Mouse (Mus musculus) lung, postnatal 14 days (tissue): ENCODE measurements at regions not wholly inside any gene's neighbourhood (a gene's known extent, or its start where the extent isn't known, plus 50 kb on each side); places are given as distances from the start of the nearest gene placed in this dataset.

Source experiments
- DNase-seq: peaks from one replicate; pipeline ENCODE4 v3.0.0; 2021

DNA sequence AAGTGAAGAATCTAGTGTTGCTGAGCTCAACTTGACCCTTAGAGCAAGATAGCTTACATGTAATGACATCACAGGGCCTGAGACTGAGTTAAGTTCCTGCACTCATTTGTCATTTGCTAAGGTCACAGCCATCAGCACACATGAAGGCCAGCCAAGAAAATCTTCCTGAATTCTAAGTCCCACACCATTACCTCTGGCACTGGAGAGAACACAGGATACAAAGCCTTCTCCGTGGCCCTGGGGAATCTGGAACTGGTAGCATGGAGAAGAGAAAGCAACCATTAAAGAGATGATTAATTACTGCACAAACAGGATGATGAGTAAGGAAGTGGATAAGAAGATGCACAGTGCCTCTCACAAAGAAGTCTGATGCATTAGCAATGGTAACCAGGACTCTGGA lies 232.0 kb downstream of the Wdr72 start:
- DNase-seq = no peak

DNA sequence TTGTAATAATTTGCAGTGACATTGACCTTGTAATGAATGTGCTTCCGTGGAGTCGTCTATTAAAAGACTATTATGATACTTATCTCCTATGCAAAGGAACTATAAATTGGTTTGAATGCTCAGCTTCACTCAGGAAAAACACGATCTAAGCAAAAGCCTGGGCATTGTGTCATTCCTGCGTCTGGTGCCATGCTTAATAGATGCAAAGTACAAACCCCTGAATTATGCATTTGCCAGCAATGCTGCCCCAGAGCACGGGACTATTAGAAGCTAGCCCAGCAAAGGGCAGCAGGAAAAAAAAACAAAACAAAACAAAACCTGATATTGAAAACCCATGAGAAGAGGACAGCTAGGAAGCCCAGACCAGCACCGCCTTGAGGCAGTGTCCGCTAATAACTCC lies 234.9 kb downstream of the Wdr72 start:
- DNase-seq = no peak

DNA sequence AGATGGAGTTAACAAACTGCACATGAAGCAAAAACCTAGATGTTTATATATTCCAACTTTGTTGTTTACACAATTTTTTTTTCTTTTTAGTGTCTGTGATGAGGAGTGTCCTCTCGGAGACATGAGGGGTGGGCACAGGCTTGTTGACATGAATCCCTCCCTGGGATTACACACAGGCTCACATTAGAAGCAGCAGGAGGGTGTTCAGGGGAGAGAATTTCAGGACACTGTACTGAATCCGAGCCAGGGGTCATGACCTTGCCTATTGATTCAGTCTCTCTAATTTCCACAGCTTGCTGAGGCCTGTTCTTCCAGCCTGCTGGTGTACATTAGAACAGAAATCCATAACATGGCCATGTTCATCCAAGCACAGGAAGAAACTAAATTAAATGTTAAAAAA lies 238.6 kb downstream of the Wdr72 start:
- peak; percentile 8 for DNase-seq

DNA sequence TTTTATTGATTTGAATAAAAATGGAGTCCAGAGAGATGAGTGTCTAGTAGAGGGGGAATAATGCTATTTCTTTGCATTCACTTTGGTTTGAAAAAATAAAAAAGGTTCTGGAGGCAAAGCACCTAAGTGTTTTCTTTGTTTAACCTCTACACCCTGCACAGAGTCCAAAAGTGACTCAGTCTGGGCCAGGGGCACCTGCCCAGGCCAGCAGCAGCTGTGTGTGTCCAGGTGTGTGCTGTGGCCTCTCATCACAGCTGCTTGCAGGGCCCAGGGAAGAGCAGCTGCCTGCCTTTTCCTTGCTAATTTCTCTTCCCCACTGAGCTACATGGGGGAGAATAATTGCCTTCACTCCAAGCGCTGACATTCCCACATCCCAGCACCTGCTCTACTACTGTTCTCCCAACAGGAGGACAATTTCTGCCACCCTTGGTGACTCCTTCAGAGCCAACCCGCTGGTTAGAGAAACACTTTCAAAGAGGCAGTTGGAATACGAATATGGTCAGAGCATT lies 255.8 kb downstream of the Wdr72 start:
- DNase-seq = no peak

DNA sequence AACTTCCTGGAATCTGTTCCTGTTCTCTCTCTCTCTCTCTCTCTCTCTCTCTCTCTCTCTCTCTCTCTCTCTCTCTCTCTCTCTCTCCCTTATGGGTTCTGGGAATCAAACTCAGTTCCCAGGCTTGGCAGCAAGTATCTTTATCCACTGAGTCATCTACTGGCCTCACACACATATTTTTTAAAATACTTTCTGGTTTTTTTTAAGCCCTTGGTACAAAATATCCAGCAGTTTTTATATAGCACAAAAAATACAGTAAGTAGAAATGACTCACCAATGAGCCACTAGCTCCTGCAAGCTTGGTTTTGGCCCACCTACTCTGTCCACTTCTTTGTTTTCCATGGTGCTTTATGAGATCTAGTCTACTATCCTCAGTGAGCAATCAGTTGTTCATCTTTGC lies 266.0 kb downstream of the Wdr72 start:
- DNase-seq = no peak

DNA sequence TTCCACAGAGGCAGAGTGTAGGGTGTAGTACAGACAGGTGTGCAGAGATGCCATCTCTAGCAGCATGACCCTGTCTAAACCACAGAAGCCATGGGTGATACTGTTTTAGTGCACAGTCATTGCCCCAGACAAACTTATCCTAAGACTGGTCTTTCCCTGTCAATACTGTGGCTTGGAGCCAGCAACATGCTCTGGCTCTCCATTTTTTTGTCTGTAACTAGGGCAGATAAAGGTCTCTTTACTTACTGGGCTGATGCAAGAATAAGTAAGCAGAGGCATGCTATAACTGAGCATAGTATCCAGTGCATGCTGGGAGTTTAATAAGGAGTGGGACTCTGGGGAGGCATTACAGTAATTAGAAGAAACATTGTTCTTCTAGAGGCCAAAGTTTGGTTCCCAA lies 267.0 kb downstream of the Wdr72 start:
- DNase-seq = no peak

DNA sequence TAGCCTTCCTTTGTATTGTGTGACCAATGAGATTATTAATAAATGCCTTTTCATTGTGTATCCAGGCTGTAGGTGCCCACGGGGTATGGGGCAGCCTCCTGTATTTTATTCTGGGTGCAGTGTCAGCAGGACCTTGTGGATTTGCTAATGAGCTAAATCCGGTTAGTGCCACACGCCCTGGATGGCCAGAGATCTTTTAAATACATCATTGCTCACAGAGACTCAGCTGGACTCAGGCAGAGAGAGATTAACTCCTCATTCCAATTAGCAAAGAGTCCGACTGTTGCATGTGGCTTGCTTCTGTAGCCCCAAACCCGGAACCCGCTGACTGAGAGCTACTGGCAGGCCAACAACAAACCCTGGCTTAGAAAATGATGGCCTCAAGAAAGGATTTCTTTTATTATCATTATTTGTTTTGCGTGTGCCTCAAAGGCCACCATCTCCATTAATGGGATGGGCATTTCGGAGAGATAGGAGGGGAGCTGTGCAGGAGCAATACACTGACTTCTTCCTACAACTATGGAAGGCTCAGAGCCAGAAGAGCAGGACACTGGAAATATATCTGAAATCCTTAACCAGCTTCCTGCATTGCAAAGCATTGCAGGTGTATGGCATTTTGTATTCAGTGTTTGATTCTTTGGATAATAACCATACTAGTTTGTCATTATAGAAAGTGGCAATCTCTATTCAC lies 274.2 kb downstream of the Wdr72 start:
- no peak for DNase-seq

DNA sequence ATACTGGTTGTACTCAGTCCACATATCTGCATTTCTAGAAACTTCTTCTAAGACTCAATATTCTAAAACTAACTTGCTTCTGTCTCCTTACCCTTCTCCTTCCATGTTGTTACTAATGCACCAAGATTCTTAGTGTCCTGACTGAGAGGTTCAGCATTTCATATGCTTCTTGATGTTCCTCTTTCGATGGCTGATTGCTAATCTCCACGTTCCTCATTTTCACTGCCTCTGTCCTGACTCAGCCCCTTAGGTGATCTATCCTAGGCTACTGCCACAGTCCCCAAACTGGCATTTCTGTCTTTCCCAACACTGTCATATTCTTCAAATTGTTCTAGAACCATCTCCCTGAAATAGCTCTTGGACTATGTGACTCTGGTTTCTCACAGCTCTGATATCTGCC lies 315.4 kb downstream of the Wdr72 start:
- DNase-seq = no peak

DNA sequence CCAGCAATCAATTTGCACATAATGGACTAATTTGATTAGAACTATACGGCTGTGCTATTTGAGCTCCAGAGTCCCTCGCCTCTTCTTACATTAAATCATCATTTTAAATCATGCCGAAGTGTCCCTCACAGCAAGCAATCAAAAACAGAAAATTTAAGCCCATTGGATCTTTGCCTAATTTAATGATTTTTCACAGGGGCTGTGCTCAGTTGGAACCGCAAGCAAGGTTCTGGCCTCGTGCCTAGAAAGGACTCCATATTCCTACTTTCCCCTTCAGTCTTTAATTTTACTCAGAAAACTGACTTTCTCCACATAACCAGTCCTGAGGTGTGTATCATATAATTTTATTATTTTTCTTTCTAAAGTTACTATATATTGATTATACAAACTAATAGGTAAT lies 339.8 kb downstream of the Wdr72 start:
- DNase-seq = no peak

DNA sequence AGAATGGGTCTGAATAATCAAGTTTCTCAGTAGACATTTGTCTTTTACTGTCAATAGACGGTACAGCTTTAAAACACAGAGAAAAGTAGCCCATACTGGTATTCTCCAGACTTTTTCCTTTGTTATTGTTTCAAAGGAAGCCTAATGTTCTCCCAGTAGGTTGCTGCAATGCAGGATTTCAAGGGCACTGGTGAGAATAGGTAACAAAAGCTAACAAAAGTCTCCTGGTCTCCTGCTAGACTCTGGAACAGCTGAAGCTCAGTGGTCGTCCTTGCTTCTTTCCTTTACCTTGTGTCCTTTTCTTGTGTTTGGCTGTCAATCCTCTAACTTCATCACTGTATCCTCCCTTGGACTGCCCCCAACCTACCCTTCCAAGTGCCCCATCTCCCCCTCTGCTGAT lies 350.9 kb downstream of the Wdr72 start:
- DNase-seq = no peak

DNA sequence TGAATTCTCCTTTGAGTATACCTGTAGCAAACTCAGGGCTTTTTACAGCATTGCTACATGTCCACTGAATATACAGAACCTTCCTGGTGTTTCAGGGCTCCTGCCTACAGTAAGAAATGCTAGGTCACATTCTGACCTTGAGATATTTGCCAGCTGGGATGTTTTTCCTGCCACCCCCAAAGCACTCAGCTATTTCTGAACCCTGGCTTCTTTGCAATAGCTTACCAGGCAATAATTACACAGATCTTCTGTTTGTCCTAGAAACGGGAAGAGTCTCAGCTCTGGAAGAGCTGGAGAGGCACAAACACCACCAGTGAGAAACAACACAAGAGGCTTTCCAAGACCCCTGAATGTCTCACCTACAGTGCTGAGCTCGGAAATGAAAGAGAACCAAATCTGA lies 366.7 kb downstream of the Wdr72 start:
- DNase-seq = peak; percentile 25

DNA sequence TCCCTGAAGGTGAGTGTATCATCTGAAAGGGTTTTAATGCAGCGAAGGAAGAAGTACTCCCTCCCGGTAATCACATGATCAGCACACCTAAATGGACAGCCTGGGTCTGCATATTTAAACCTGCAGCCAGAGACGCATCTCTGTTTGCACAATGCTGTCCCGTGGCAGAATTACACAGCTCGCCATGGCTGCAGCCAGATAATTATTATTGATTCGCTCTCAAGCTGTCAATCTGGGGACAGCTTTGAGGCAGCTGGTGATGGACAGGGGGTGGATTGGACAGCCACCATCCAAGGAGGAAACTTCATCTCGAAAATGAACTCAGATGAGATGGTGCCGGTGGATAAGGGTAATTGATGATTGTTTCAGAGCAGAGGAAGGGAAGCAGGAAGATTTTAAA lies 369.1 kb downstream of the Wdr72 start:
- no peak for DNase-seq

DNA sequence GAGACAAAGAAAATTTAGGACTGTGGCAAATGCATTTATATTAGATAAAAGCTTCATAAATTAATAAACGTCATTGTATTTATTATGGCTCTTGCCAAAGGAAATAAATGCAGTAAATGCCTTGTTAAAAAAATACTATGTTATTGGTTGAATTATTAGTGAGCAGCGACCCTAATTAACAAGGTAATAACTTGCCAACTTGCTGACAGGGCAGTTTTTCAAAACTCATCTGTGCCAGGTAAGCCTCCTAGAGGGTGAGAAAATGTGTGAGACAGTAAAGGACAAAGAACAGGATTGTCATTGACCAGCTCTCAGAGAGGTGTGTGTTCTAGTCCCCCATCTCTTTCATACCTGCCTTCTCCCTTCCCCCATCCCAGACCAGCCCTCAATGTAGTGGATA lies 347.8 kb upstream of the Onecut1 start:
- DNase-seq = no peak

DNA sequence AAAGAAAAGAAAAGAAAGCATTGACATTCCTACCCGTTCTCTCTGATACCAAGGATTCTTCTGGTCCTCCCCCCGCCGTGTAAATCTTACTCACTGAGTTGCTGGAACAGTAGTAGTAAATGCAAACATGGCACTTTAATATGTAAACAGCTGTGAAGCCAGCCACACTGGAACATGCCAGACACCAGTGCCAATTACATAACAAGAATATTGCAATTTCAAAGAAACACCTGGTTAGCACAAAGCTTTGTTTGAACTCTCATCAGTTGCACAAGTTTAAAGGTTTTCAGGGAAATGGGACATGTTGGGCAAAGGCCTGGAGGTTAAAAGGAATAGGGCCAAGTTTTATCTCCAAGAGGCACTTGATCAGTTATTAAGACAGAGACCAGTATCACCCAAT lies 333.2 kb upstream of the Onecut1 start:
- DNase-seq = no peak

DNA sequence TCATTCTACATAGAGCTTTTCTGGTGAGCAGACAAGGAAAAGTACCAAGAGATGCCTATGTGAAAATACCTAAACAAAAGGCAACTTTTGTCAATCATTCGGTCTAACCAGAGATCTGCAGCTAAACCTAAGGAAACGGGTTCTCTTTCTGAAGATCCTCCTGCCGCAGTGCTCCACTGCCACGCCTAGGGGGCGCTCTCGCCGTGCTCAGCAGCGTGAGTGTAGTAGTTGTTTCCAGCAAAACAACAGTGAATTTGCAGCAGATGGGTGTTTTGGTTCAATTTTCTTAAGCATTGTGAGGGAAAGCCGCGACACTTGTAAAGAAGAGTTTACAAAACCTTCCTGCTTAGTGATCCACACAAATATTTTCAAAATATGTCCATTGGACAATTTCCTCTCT lies 331.4 kb upstream of the Onecut1 start:
- DNase-seq = peak; percentile 41

DNA sequence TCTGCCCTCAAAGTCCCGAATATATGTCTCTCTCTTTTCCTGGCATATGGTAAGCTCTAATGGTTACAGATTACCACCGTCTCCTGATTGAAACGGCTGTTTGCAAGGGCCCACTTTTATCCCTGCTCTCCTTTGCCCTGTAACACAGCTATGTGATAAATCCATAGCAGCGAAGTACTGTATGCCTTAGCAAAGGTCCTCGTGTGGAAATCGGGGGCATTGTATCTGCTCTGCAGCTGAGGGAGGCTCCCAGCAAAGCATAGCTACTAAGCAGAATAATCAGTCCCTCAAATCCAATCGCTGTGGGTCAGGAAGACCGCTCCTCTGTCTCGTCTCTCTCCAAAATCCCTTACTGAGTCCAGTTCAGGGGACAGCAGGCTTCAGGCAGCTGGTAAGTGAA lies 331.0 kb upstream of the Onecut1 start:
- DNase-seq = no peak

DNA sequence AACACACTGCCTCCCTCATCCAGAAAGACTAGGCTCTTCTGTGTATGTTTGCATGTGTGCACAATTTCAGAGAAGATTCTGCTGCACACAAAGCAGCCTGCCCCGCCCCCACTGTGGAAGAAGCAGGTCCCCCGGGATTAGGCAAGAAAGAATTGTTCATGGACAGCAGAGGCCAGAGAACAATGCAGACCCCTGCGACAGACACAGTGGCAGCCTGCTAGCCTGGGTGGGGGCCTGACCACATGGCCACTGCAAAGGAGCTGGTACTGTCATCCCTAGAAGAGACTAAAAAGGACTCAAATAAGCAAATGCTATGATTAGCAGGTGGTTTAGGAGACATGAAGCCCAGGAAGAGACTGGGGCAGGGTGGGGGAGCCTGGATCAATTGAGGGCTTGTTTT lies 329.7 kb upstream of the Onecut1 start:
- no peak for DNase-seq

DNA sequence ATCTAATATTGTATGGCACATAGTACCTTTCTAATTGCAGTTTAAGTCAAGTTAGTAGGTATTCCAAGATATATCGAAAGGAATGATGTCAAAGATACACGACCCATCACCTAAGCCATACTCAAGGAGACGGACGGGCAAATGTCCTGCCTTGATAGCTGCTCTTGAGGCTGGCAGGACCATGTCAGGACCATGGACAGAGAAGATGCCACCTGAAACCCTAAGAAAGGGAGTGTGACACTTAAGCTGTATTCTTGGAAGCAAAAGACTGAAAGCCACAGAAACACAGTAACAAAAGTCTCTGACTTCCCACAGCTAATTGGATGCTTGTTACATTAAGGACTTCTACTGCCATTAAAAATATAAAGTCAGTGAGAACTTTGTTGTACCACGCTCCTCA lies 326.7 kb upstream of the Onecut1 start:
- peak; percentile 9 for DNase-seq

DNA sequence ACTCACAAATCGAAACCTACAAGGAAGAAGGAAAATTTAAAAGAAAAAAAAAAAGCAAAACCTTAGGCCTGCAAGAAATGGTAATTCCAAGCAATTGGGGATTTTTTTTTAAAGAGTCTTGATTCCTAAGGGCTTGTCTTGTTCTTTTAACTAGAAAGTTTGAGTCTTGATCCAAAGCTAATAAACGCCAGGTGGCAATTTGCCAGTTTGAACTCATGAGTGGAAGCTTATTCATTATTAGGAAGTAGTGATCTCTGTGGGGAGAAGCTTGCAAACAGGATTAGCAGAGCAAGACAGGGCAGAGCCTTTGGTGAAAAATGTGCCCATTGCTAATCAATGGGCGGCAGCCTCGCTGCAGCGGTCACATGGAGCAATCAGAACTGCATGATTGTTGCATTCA lies 305.6 kb upstream of the Onecut1 start:
- DNase-seq = no peak

DNA sequence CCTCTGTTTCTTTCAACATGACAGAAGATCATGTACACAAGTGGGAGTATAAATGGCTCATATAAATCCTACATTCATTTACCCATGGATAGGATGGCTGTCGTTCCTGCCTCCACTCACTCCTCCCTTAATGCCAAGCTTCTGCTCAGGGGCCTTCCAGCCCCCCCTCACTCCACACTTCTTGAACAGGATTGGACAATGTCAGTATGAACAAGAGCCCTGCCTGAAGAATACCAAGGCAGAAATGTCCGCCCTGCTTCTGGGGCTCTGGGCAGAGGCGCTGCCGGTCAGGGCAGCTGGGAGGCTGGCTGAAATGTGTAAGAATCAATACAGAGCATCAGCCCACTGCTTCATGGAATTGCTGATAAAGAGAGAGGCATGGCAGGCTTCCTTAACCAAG lies 269.0 kb upstream of the Onecut1 start:
- no peak for DNase-seq

DNA sequence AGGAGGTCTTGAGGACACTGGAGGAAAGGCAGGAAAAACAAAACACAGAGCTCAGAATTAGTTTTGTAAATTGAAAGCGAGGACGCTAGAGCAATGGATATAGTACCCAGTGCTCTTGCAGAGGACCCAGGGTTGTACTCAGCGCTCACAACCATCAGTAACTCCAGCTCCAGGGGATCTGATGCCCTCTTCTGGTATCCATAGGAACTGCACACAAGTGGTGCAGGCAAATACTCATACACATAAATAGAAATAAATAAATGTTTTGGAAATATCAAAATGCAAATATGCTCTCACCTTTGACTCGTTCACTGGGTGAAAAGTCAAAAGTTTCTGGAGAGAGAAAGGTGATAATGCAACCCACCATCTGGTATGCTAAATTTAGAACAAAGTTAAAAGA lies 267.8 kb upstream of the Onecut1 start:
- DNase-seq = no peak

DNA sequence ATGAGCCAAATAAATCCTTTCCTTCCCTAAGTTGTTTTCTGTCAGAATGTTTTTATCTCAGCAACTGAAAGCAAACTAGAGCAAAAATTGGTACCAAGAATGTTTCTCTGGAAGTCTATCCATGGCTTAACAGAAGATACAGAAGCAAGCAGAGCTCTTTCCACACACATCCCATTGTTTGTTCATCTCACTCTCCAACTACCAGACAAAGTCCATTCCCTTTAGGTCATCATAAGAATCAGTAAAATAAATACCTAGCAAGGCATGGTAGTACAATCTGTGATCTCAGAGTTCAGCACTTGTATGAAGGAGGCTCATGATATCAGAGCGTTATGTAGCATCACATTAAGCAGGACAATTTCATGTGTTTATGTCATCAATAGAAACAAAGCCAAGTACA lies 257.3 kb upstream of the Onecut1 start:
- no peak for DNase-seq

DNA sequence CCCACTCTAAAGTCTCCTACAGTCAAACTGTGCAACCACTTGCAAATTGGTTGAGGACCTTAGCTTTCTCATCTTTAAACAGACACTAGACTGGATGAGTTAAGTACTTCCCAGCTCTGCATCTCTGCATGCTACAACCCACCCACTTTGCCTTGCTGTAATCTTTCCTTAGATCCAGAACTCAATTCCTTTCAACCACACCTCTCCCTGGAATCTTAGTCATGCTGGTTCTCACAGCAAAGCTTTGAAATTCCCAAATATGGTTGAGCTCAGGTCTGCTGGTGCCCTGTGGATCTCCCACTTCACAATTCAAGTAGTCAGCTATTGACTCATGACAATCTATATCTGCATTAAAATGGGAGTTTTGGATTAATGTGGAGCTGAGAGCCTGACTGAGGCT lies 239.8 kb upstream of the Onecut1 start:
- DNase-seq = no peak

DNA sequence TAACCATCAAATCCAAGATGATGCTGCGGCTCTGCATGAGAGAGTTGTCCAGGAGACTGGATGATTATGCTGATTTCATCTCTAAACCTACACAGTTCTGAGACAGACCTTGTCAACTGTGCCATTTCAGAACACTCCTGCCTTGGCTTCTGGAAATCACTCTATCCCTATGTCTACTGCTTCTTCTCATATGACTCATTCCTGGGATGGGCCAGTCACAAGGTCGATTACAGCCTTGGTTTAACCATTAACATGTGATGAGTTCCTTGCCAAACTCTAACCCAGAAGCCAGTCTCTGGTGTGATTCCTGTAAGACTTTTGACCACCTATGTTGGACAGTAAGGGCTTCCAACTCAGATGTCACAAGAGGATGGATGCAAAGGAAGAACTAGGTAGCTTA lies 216.3 kb upstream of the Onecut1 start:
- no peak for DNase-seq

DNA sequence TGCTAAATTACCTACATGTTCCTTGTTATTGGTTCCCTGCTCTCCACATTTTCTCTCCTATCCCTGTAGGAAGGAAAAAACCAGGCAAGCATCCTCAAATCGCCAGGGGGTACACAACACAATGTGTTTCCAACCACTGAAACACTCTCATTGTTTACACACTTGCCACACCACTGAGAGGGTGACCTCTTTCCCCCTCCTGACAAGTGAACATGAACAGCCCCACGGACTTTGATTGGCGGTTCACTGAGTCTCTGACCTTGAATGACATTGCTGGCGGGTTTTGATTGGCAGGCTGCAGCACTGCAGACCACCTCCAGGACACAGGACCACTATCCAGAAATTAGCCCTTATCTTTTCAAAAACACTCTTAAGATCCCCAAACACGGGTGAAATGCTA lies 211.7 kb upstream of the Onecut1 start:
- DNase-seq = no peak

DNA sequence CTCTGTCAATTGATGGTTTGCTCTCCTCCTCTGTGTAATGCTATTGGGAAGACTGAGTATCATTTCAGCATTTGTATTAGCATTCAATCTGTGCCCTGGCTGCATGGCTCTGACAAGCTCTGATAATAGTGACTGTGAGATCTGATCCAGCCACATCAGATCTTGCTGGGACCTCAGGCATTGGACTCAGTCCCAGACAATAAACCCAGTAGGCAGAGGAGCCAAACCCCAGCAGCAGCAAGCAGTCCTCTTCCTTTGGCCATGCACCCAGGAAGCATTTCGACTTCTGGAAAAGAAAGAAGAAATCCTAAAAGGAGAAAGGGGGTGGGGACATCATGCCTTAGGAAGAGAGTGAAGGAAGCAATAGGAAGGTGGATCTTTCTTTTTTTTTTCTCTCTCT lies 205.8 kb upstream of the Onecut1 start:
- no peak for DNase-seq
